Mouse (Mus musculus) forebrain, embryonic 12.5 days (tissue): ENCODE measurements around the gene Fancm. TPM values are rescaled to one million over a fixed set of nuclear protein-coding genes. Genes with fewer than 3 reads are reported as not detected.
A peak's percentile ranks its signal among the peaks of the same experiment; 100 is the strongest.
"Not testable (repeated sequence)": the region's sequence is repeated elsewhere in the genome, so short reads cannot be mapped to it uniquely, and the experiment has no call there.

Experiments used
- ATAC-seq: fragments of 200-750 bp; cut with Nextera tagmentation; 2 replicates; pipeline ENCODE4 v1.8.0; 2017; ENCODE audit warnings: moderate TSS enrichment; ENCODE audit not compliant: low FRiP score
- H3K27ac ChIP-seq: fragments of 300-500 bp; sonication (generic); 2 replicates; pipeline ENCODE4 v1.5.1; 2016; ENCODE audit warnings: mild to moderate bottlenecking
- H3K27me3 ChIP-seq: fragments of 300-500 bp; sonication (generic); 2 replicates; pipeline ENCODE4 v1.6.1; 2016; ENCODE audit warnings: mild to moderate bottlenecking
- H3K36me3 ChIP-seq: fragments of 300-500 bp; sonication (generic); replicated peaks from 2 replicates; pipeline ENCODE4 v1.6.1; 2016; ENCODE audit warnings: mild to moderate bottlenecking
- H3K4me1 ChIP-seq: fragments of 300-500 bp; sonication (generic); 2 replicates; pipeline ENCODE4 v1.6.1; 2016
- H3K4me2 ChIP-seq: fragments of 300-500 bp; sonication (generic); 2 replicates; pipeline ENCODE4 v1.6.1; 2016; ENCODE audit warnings: mild to moderate bottlenecking, moderate library complexity
- H3K4me3 ChIP-seq: fragments of 300-500 bp; sonication (generic); replicated peaks from 2 replicates; pipeline ENCODE4 v1.5.1; 2016; ENCODE audit warnings: mild to moderate bottlenecking
- H3K9ac ChIP-seq: fragments of 300-500 bp; sonication (generic); 2 replicates; pipeline ENCODE4 v1.6.1; 2016; ENCODE audit warnings: mild to moderate bottlenecking
- H3K9me3 ChIP-seq: fragments of 300-500 bp; sonication (generic); 2 replicates; pipeline ENCODE4 v1.6.1; 2016
- WGBS: fragments of 180-500 bp; shearing (Covaris S2); methylation state at CpG from one replicate; pipeline ENCODE4 v1.1.7; 2016; 5-methylcytosine and 5-hydroxymethylcytosine counted together
- polyA plus RNA-seq: library from polyadenylated mRNA; unstranded; fragments of >200 nt; fragmentation: Nextera tagmentation; extraction: Ambion mirVana; gene quantifications from 2 replicates; pipeline ENCODE4 v1.2.1, GENCODE M21; 2016

The Fancm gene
- polyA plus RNA-seq, 1 experiment from 2014 or later: 15.4 TPM

- H3K4me3 ChIP-seq: peak within 1 kb of the TSS; percentile 83
- H3K27ac ChIP-seq: peak within 1 kb of the TSS; percentile 91
- peaks cover 8% of the 10 kb centered on the region for H3K36me3 ChIP-seq
- WGBS: under 1% methylated on average over 49 of the region's 49 CpGs
- H3K4me1 ChIP-seq: peaks cover 37% of the 10 kb centered on the region
- H3K9me3 ChIP-seq: no peaks in the 10 kb centered on the region
- H3K27me3 ChIP-seq: no peaks in the 10 kb centered on the region
- peak; percentile 99 for ATAC-seq
- H3K4me2 ChIP-seq: peak within 1 kb of the TSS; percentile 82
- peak within 1 kb of the TSS; percentile 94 for H3K9ac ChIP-seq
Measured at GRCm38 (mm10) chr12:65073611-65074178, 1.7 kb upstream of the Fancm start, which contains the start of gene Fkbp3. Fkbp3 (minus strand) TSS chr12:65074007.

- H3K27me3 ChIP-seq: no peaks in the 10 kb centered on the region
- H3K9me3 ChIP-seq: no peaks in the 10 kb centered on the region
- H3K36me3 ChIP-seq: peaks cover 4% of the 10 kb centered on the region; the same call in 1 of the 2 replicates
- H3K4me1 ChIP-seq: peaks cover 37% of the 10 kb centered on the region
- 50% methylated on average over 7 of the region's 7 CpGs for WGBS
- 0 out of 2 replicates have a peak overlapping the region, but pooled peaks have one; percentile 91 for H3K27ac ChIP-seq
- H3K4me3 ChIP-seq: peak overlapping the region; percentile 83
- no peak overlapping the region for H3K9ac ChIP-seq
- H3K4me2 ChIP-seq: peak overlapping the region; percentile 82
- no peak for ATAC-seq
Measured at GRCm38 (mm10) chr12:65074651-65075050, 752 bp upstream of the Fancm start.

- Histone ChIP-seq H3K9me3 (no peaks in the 10 kb centered on the region), H3K27ac (peak overlapping the region; percentile 88), H3K27me3 (no peaks in the 10 kb centered on the region), H3K4me1 (peaks cover 37% of the 10 kb centered on the region), H3K9ac (peak overlapping the region; percentile 76), H3K36me3 (peaks cover 10% of the 10 kb centered on the region), H3K4me3 (peak overlapping the region; percentile 83), H3K4me2 (peak overlapping the region; percentile 82)
- under 1% methylated on average over 41 of the region's 41 CpGs for WGBS
- ATAC-seq: no peak
Measured at GRCm38 (mm10) chr12:65075733-65076310, 419 bp downstream of the Fancm start.

- no peak for ATAC-seq
- peak overlapping the region; percentile 83 for H3K4me3 ChIP-seq
- H3K27ac ChIP-seq: no peak overlapping the region
- peak overlapping the region; percentile 82 for H3K4me2 ChIP-seq
- no peaks in the 10 kb centered on the region for H3K27me3 ChIP-seq
- no peaks in the 10 kb centered on the region for H3K9me3 ChIP-seq
- WGBS: 92% methylated on average over 9 of the region's 9 CpGs
- H3K36me3 ChIP-seq: peaks cover 11% of the 10 kb centered on the region
- H3K9ac ChIP-seq: peak overlapping the region; percentile 76; the same call in 1 of the 2 replicates
- H3K4me1 ChIP-seq: peaks cover 37% of the 10 kb centered on the region
Measured at GRCm38 (mm10) chr12:65076906-65077305, 1.5 kb downstream of the Fancm start.

GRCm38 (mm10) chr12:65108746-65109145 lies 33.3 kb downstream of the Fancm start:
- Histone ChIP-seq H3K36me3 (peaks cover 61% of the 10 kb centered on the region), H3K27ac (no peak overlapping the region), H3K4me2 (no peak overlapping the region), H3K4me3 (no peak overlapping the region), H3K4me1 (no peaks in the 10 kb centered on the region), H3K9me3 (no peaks in the 10 kb centered on the region), H3K27me3 (no peaks in the 10 kb centered on the region), H3K9ac (no peak overlapping the region)
- 74% methylated on average over 1 of the region's 1 CpGs for WGBS
- no peak for ATAC-seq

- Histone ChIP-seq H3K9ac (no peak overlapping the region), H3K9me3 (no peaks in the 10 kb centered on the region), H3K4me2 (no peak overlapping the region), H3K36me3 (peaks cover 56% of the 10 kb centered on the region), H3K27ac (no peak overlapping the region), H3K4me3 (no peak overlapping the region), H3K27me3 (no peaks in the 10 kb centered on the region), H3K4me1 (no peaks in the 10 kb centered on the region)
- no peak for ATAC-seq
- whole genome bisulfite sequencing: 92% methylated on average over 3 of the region's 3 CpGs
Measured at GRCm38 (mm10) chr12:65111503-65111902, 36.1 kb downstream of the Fancm start.

- H3K4me1 ChIP-seq: no peaks in the 10 kb centered on the region
- H3K27ac ChIP-seq: no peak overlapping the region
- no peak overlapping the region for H3K4me3 ChIP-seq
- H3K36me3 ChIP-seq: peaks cover 53% of the 10 kb centered on the region
- no peak overlapping the region for H3K4me2 ChIP-seq
- H3K27me3 ChIP-seq: no peaks in the 10 kb centered on the region
- H3K9ac ChIP-seq: no peak overlapping the region
- no peak for ATAC-seq
- no peaks in the 10 kb centered on the region for H3K9me3 ChIP-seq
- WGBS: 83% methylated on average over 1 of the region's 1 CpGs
Measured at GRCm38 (mm10) chr12:65112811-65113210, 37.4 kb downstream of the Fancm start.

- H3K4me3 ChIP-seq: no peak overlapping the region
- 92% methylated on average over 4 of the region's 4 CpGs for WGBS
Measured at GRCm38 (mm10) chr12:65113925-65114324, 38.5 kb downstream of the Fancm start.

GRCm38 (mm10) chr12:65114978-65115377 lies 39.6 kb downstream of the Fancm start:
- H3K27me3 ChIP-seq, H3K27ac ChIP-seq, H3K9me3 ChIP-seq, H3K9ac ChIP-seq, ATAC-seq, H3K4me2 ChIP-seq, H3K4me1 ChIP-seq, H3K4me3 ChIP-seq: not testable (repeated sequence)
- H3K36me3 ChIP-seq: peaks cover 55% of the 10 kb centered on the region
- 90% methylated on average over 3 of the region's 3 CpGs for WGBS

More at GRCm38 (mm10) chr12:65113925-65114324, 38.5 kb downstream of the Fancm start:
- no peak overlapping the region for H3K27ac ChIP-seq
- no peaks in the 10 kb centered on the region for H3K9me3 ChIP-seq
- H3K36me3 ChIP-seq: peaks cover 56% of the 10 kb centered on the region
- ATAC-seq: no peak
- no peaks in the 10 kb centered on the region for H3K4me1 ChIP-seq
- no peak overlapping the region for H3K9ac ChIP-seq
- H3K4me2 ChIP-seq: no peak overlapping the region
- no peaks in the 10 kb centered on the region for H3K27me3 ChIP-seq

GRCm38 (mm10) chr12:65118968-65119367 lies 43.6 kb downstream of the Fancm start:
- Histone ChIP-seq H3K9ac (no peak overlapping the region), H3K4me3 (no peak overlapping the region), H3K4me1 (no peaks in the 10 kb centered on the region), H3K9me3 (no peaks in the 10 kb centered on the region), H3K4me2 (no peak overlapping the region), H3K27me3 (no peaks in the 10 kb centered on the region), H3K36me3 (peaks cover 64% of the 10 kb centered on the region), H3K27ac (no peak overlapping the region)
- ATAC-seq: no peak
- WGBS: 84% methylated on average over 7 of the region's 7 CpGs

GRCm38 (mm10) chr12:65119451-65119850 lies 44.0 kb downstream of the Fancm start:
- Histone ChIP-seq H3K27ac (no peak overlapping the region), H3K36me3 (peaks cover 65% of the 10 kb centered on the region), H3K4me2 (no peak overlapping the region), H3K9me3 (no peaks in the 10 kb centered on the region), H3K9ac (no peak overlapping the region), H3K27me3 (no peaks in the 10 kb centered on the region), H3K4me3 (no peak overlapping the region), H3K4me1 (no peaks in the 10 kb centered on the region)
- no peak for ATAC-seq
- WGBS: 95% methylated on average over 5 of the region's 5 CpGs

GRCm38 (mm10) chr12:65136121-65136520 lies 60.7 kb downstream of the Fancm start:
- H3K4me2 ChIP-seq, H3K4me3 ChIP-seq, H3K27me3 ChIP-seq, H3K4me1 ChIP-seq, H3K27ac ChIP-seq, H3K9me3 ChIP-seq, ATAC-seq, H3K9ac ChIP-seq: not testable (repeated sequence)
- WGBS: 94% methylated on average over 4 of the region's 4 CpGs
- H3K36me3 ChIP-seq: peaks cover 43% of the 10 kb centered on the region
